Mouse (Mus musculus) splenic B cell, adult 2 months (primary cell): ENCODE results near the gene Mpzl1.

ENCODE experiments used
- DNase-seq: peaks from one replicate; pipeline ENCODE4 v3.0.0-alpha.2; 2011; ENCODE audit warnings: low read depth, low spot score
- H3K27me3 ChIP-seq: 2 replicates; pipeline ENCODE4 v1.6.1; 2012; ENCODE audit warnings: mild to moderate bottlenecking, low read length, moderate library complexity, mixed read lengths; ENCODE audit not compliant: control insufficient read depth, poor library complexity, insufficient read depth, severe bottlenecking
- H3K36me3 ChIP-seq: 2 replicates; pipeline ENCODE4 v1.6.1; 2012; ENCODE audit warnings: mild to moderate bottlenecking, low read length, moderate library complexity, mixed read lengths; ENCODE audit not compliant: control insufficient read depth, poor library complexity, insufficient read depth, severe bottlenecking

Gene Mpzl1

GRCm38 (mm10) chr1:165587845-165588244 lies 46.5 kb downstream of the Mpzl1 start:
- DNase-seq = no peak
- Histone ChIP-seq H3K27me3 (peaks cover 2% of the 10 kb centered on the region; the same call in 1 of the 2 replicates), H3K36me3 (no peaks in the 10 kb centered on the region)

GRCm38 (mm10) chr1:165586366-165586765 lies 48.0 kb downstream of the Mpzl1 start:
- Histone ChIP-seq H3K36me3 (no peaks in the 10 kb centered on the region), H3K27me3 (peaks cover 2% of the 10 kb centered on the region; the same call in 1 of the 2 replicates)
- no peak for DNase-seq

GRCm38 (mm10) chr1:165585389-165586104 lies 48.8 kb downstream of the Mpzl1 start:
- DNase-seq = no peak
- Histone ChIP-seq H3K27me3 (peaks cover 2% of the 10 kb centered on the region; the same call in 1 of the 2 replicates), H3K36me3 (no peaks in the 10 kb centered on the region)

GRCm38 (mm10) chr1:165583529-165584184 lies 50.7 kb downstream of the Mpzl1 start:
- peaks cover 2% of the 10 kb centered on the region; the same call in 1 of the 2 replicates for H3K27me3 ChIP-seq
- peak; percentile 89 for DNase-seq
- H3K36me3 ChIP-seq = no peaks in the 10 kb centered on the region

- DNase-seq = no peak
- Histone ChIP-seq H3K27me3 (peaks cover 2% of the 10 kb centered on the region; the same call in 1 of the 2 replicates), H3K36me3 (no peaks in the 10 kb centered on the region)
Observed at GRCm38 (mm10) chr1:165581255-165581654, 53.1 kb downstream of the Mpzl1 start.

- peak; percentile 60 for DNase-seq
- no peaks in the 10 kb centered on the region for H3K36me3 ChIP-seq
- H3K27me3 ChIP-seq = no peaks in the 10 kb centered on the region
Observed at GRCm38 (mm10) chr1:165579332-165579731, 55.0 kb downstream of the Mpzl1 start.

- Histone ChIP-seq H3K27me3 (no peaks in the 10 kb centered on the region), H3K36me3 (no peaks in the 10 kb centered on the region)
- DNase-seq = no peak
Observed at GRCm38 (mm10) chr1:165576459-165577112, 57.8 kb downstream of the Mpzl1 start.

GRCm38 (mm10) chr1:165576005-165576404 lies 58.3 kb downstream of the Mpzl1 start:
- no peak for DNase-seq
- Histone ChIP-seq H3K36me3 (no peaks in the 10 kb centered on the region), H3K27me3 (no peaks in the 10 kb centered on the region)

- Histone ChIP-seq H3K27me3 (no peaks in the 10 kb centered on the region), H3K36me3 (no peaks in the 10 kb centered on the region)
- no peak for DNase-seq
Observed at GRCm38 (mm10) chr1:165567466-165567865, 66.9 kb downstream of the Mpzl1 start.

- no peaks in the 10 kb centered on the region for H3K36me3 ChIP-seq
- no peak for DNase-seq
- H3K27me3 ChIP-seq = no peaks in the 10 kb centered on the region
Observed at GRCm38 (mm10) chr1:165565283-165565682, 69.1 kb downstream of the Mpzl1 start.

GRCm38 (mm10) chr1:165559073-165559472 lies 75.3 kb downstream of the Mpzl1 start:
- no peak for DNase-seq
- no peaks in the 10 kb centered on the region for H3K27me3 ChIP-seq
- no peaks in the 10 kb centered on the region; the same call in 1 of the 2 replicates for H3K36me3 ChIP-seq

GRCm38 (mm10) chr1:165556711-165557110 lies 77.6 kb downstream of the Mpzl1 start:
- no peak for DNase-seq
- H3K36me3 ChIP-seq = no peaks in the 10 kb centered on the region; the same call in 1 of the 2 replicates
- no peaks in the 10 kb centered on the region for H3K27me3 ChIP-seq
